Mouse (Mus musculus) stomach, postnatal 0 days (tissue): ENCODE results near the gene Lrriq4.
A peak's percentile ranks its signal among the peaks of the same experiment; 100 is the strongest.

Experiments
- CTCF ChIP-seq: IDR thresholded peaks from 2 replicates; pipeline ENCODE4 v1.5.1; 2016; ENCODE audit warnings: antibody characterized with exemption, low read depth, mild to moderate bottlenecking, moderate library complexity
- EP300 ChIP-seq: optimal IDR thresholded peaks from 2 replicates; pipeline ENCODE3; 2016; ENCODE audit warnings: antibody characterized with exemption

DNA sequence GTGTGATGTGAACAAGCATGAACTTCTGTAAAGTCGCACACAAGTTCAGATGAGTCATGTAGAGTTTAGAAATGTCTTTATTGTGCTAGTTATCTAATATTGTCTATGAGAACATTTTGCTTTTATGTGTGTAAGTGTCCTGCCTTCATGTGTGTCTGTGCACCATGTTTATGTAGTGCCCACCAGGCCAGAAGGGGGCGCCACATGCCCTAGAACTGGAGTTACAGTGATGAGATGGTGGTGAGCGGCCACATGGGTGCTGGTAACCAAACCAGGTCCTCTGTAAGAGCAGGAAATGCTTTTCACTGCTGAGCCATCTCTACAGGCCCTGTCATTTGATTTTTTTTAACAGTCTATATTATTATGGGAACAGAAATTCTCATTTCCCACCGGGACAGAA is 8.7 kb upstream of the Lrriq4 start:
- TF ChIP-seq CTCF (peak; percentile 34), EP300 (no peak)
